Mouse (Mus musculus) ES-E14 (cell line): Measurements from ENCODE around the gene Pigo. TPM values are rescaled to one million over a fixed set of nuclear protein-coding genes. Genes with fewer than 3 reads are reported as not detected.

Experiments used
- DNase-seq: peaks from one replicate; pipeline ENCODE4 v3.0.0-alpha.2; 2013; ENCODE audit warnings: low read depth, low spot score
- H3K27ac ChIP-seq: 2 replicates; pipeline ENCODE4 v1.5.1; 2012; ENCODE audit warnings: low read depth, mild to moderate bottlenecking, low read length, moderate library complexity, mixed read lengths; ENCODE audit not compliant: poor library complexity, insufficient read depth, severe bottlenecking
- H3K36me3 ChIP-seq: 2 replicates; pipeline ENCODE4 v1.6.1; 2012; ENCODE audit warnings: mild to moderate bottlenecking, low read length, moderate library complexity, mixed read lengths; ENCODE audit not compliant: control insufficient read depth, poor library complexity, insufficient read depth, severe bottlenecking
- H3K4me1 ChIP-seq, 2 experiments: fragments of 150-350 bp in 1 of 2; sonication (generic) in 1 of 2; 2 replicates each; pipeline ENCODE4 v1.6.1; 2012; ENCODE audit warnings: low read length in 2 of 2, mild to moderate bottlenecking in 1 of 2, mixed read lengths in 1 of 2; ENCODE audit not compliant: control insufficient read depth in 2 of 2, insufficient read depth in 2 of 2, poor library complexity in 1 of 2
- H3K4me3 ChIP-seq, 2 experiments: fragments of 150-350 bp in 1 of 2; sonication (generic) in 1 of 2; 2 replicates each; pipeline ENCODE4 v1.5.1; 2012; ENCODE audit warnings: low read length in 2 of 2, low read depth in 1 of 2, mild to moderate bottlenecking in 1 of 2, mixed read lengths in 1 of 2; ENCODE audit not compliant: insufficient read depth in 1 of 2, poor library complexity in 1 of 2, severe bottlenecking in 1 of 2
- H3K9ac ChIP-seq: 2 replicates; pipeline ENCODE4 v1.6.1; 2012; ENCODE audit warnings: low read depth, mild to moderate bottlenecking, low read length, mixed read lengths; ENCODE audit not compliant: poor library complexity, insufficient read depth, severe bottlenecking
- H3K9me3 ChIP-seq: fragments of 150-350 bp; sonication (generic); 2 replicates; pipeline ENCODE4 v1.6.1; 2012; ENCODE audit warnings: low read depth, mild to moderate bottlenecking, low read length; ENCODE audit not compliant: control insufficient read depth, insufficient read depth
- CHD2 ChIP-seq: IDR thresholded peaks from 2 replicates; pipeline ENCODE4 v1.6.1; 2014; ENCODE audit warnings: mild to moderate bottlenecking, low read depth, low read length, inconsistent platforms
- HCFC1 ChIP-seq: IDR thresholded peaks from 2 replicates; pipeline ENCODE4 v1.6.1; 2012; ENCODE audit warnings: low read length, inconsistent platforms, borderline replicate concordance; ENCODE audit not compliant: insufficient read depth
- MAFK ChIP-seq: IDR thresholded peaks from 2 replicates; pipeline ENCODE4 v1.6.1; 2014; ENCODE audit warnings: mild to moderate bottlenecking, low read depth, low read length, inconsistent platforms; ENCODE audit not compliant: insufficient read depth
- ZC3H11A ChIP-seq: IDR thresholded peaks from 2 replicates; pipeline ENCODE4 v1.6.1; 2012; ENCODE audit warnings: low read depth, mild to moderate bottlenecking, inconsistent platforms, low read length, borderline replicate concordance
- ZNF384 ChIP-seq: IDR thresholded peaks from 2 replicates; pipeline ENCODE4 v1.6.1; 2012; ENCODE audit warnings: low read depth, low read length, inconsistent platforms
- in situ Hi-C, 2 experiments: fragments of 600-800 bp; cut with MboI; formaldehyde crosslinking; loops; one replicate each; pipeline ENCODE4 v1.15.1; 2025; ENCODE audit warnings: low sequenced_read_pairs in 2 of 2, inconsistent platforms in 1 of 2; ENCODE audit not compliant: unreplicated experiment in 2 of 2
- total RNA-seq: library from RNA; depleted of rRNA; stranded (reverse); fragments of 300-350 nt; gene quantifications from 2 replicates; pipeline ENCODE4 v1.2.3, GENCODE M21; 2012; rRNA removed

The Pigo gene
- total RNA-seq, 1 experiment: 40.9 TPM

- Histone ChIP-seq H3K9me3 (no peaks in the 10 kb centered on the region), H3K4me1 (no peaks in the 10 kb centered on the region), H3K36me3 (no peaks in the 10 kb centered on the region), H3K9ac (no peak overlapping the region), H3K4me3 (no peak overlapping the region), H3K27ac (no peak overlapping the region)
- in situ Hi-C loops: no loop called here
- TF ChIP-seq HCFC1 (no peak), MAFK (no peak), CHD2 (no peak), ZC3H11A (no peak), ZNF384 (no peak)
- DNase-seq: no peak
Observed at GRCm38 (mm10) chr4:42972952-42973351, 52.7 kb downstream of the Pigo start.

DNA sequence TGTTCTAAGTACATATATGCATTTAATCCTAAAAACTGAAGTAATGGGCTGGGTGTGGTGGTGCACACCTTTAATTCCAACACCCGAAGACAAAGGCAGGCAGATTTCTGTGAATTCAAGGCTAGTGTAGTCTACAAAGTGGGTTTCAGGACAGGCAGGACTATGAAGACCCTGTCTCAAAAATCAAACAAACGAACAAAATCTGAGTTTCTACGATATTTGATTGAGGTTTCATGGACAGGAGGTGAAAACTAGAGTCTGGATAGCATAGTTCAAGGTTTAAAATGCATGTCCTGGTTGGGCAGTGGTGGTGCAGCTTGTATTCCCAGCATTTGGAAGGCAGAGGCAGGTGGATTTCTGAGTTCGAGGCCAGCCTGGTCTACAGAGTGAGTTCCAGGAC lies 56.3 kb downstream of the Pigo start, which contains the start of gene 1700022I11Rik:
Gene 1700022I11Rik, plus strand, starts transcription at position 301 of the 400 bp plus-strand sequence.
- in situ Hi-C loops: no loop called here
- H3K4me3 ChIP-seq: no peak within 1 kb of the TSS
- H3K4me1 ChIP-seq: peaks cover 0 to 5% of the 10 kb centered on the region in 2 experiments; a peak in 2 of 4 replicates

More for the DNA sequence above, 56.3 kb downstream of the Pigo start, which contains the start of gene 1700022I11Rik:
- Histone ChIP-seq H3K36me3 (no peaks in the 10 kb centered on the region), H3K9me3 (no peaks in the 10 kb centered on the region), H3K27ac (no peak within 1 kb of the TSS), H3K9ac (no peak within 1 kb of the TSS)
- no peak for DNase-seq
- TF ChIP-seq CHD2 (no peak), ZC3H11A (no peak), MAFK (no peak), HCFC1 (no peak), ZNF384 (no peak)

Other genes starting within 250 kb of the Pigo start
- gene Fam205a1, start 171.9 kb downstream of the Pigo start, total RNA-seq: 0.04 TPM in 1 of 2 replicates, not detected in the other
- gene Gm12394, start 169.0 kb downstream of the Pigo start, total RNA-seq: 0.09 and 0.11 TPM in 2 replicates
- gene Fam205c, start 151.6 kb downstream of the Pigo start, total RNA-seq: not detected in 2 replicates
- 0.04 TPM in 1 of 2 replicates, not detected in the other for gene Phf24, start 109.2 kb downstream of the Pigo start, total RNA-seq
- gene Dnajb5, start 76.0 kb downstream of the Pigo start, total RNA-seq: 11.8 and 13.3 TPM in 2 replicates
- gene 1700022I11Rik, start 56.2 kb downstream of the Pigo start, total RNA-seq: 0.58 and 0.74 TPM in 2 replicates
- gene Vcp, start 25.3 kb downstream of the Pigo start, total RNA-seq: 155 and 267 TPM in 2 replicates
- 13.0 and 16.9 TPM in 2 replicates for gene Fancg, start 15.3 kb downstream of the Pigo start, total RNA-seq
- 245 and 279 TPM in 2 replicates for gene Stoml2, start 5.9 kb upstream of the Pigo start, total RNA-seq
- gene Fam214b, start 20.4 kb upstream of the Pigo start, total RNA-seq: 8.2 and 11.9 TPM in 2 replicates
- 13.3 and 19.6 TPM in 2 replicates for gene Unc13b, start 33.1 kb upstream of the Pigo start, total RNA-seq
- gene Atp8b5, start 241.3 kb upstream of the Pigo start, total RNA-seq: 0.79 and 0.89 TPM in 2 replicates